Mouse (Mus musculus): ENCODE data around the gene Zfp507.

Gene Zfp507

GRCm38 (mm10) chr7:35732585-35733059 lies 70.2 kb downstream of the Zfp507 start:
- no peak for DNase-seq

GRCm38 (mm10) chr7:35729621-35730031 lies 73.2 kb downstream of the Zfp507 start:
- DNase-seq = no peak

GRCm38 (mm10) chr7:35728376-35728775 lies 74.4 kb downstream of the Zfp507 start:
- no peak for DNase-seq

- DNase-seq = no peak
Measured at GRCm38 (mm10) chr7:35723035-35723434, 79.8 kb downstream of the Zfp507 start.

Measured in kidney, adult 8-10 months (tissue).